Mouse (Mus musculus): Measurements from ENCODE around the gene Sema4f. TPM values are rescaled to one million over a fixed set of nuclear protein-coding genes. Genes with fewer than 3 reads are reported as not detected.

The Sema4f gene
- polyA plus RNA-seq, 1 experiment from 2014 or later: 4.0 TPM

GRCm38 (mm10) chr6:82863380-82863874 lies 76.1 kb downstream of the Sema4f start:
- DNase-seq (ENCODE audit: low spot score): no peak
- WGBS: 85% methylated on average over 8 of the region's 8 CpGs
- Histone ChIP-seq H3K4me3 (ENCODE audit: low read depth, low read length) (no peak overlapping the region), H3K9ac (ENCODE audit: low read length) (no peak overlapping the region), H3K9me3 (replicated peaks; ENCODE audit: control insufficient read depth, low read length) (no peaks in the 10 kb centered on the region), H3K36me3 (ENCODE audit: control insufficient read depth, insufficient read depth, low read length) (no peaks in the 10 kb centered on the region), H3K4me1 (ENCODE audit: control insufficient read depth, insufficient read depth, low read length) (no peaks in the 10 kb centered on the region), H3K4me2 (ENCODE audit: low read length) (no peak overlapping the region), H3K27ac (ENCODE audit: low read depth, low read length) (no peak overlapping the region), H3K27me3 (replicated peaks; ENCODE audit: control insufficient read depth, insufficient read depth, low read length) (no peaks in the 10 kb centered on the region)
- ATAC-seq: no peak

GRCm38 (mm10) chr6:82862475-82862874 lies 77.1 kb downstream of the Sema4f start:
- ATAC-seq: no peak
- 55% methylated on average over 7 of the region's 7 CpGs for WGBS
- H3K27ac ChIP-seq (ENCODE audit: low read depth, low read length): no peak overlapping the region
- H3K9ac ChIP-seq (ENCODE audit: low read length): no peak overlapping the region
- no peaks in the 10 kb centered on the region for H3K4me1 ChIP-seq (ENCODE audit: control insufficient read depth, insufficient read depth, low read length)
- no peak overlapping the region for H3K4me3 ChIP-seq (ENCODE audit: low read depth, low read length)
- DNase-seq (ENCODE audit: low spot score): no peak
- H3K27me3 ChIP-seq (replicated peaks; ENCODE audit: control insufficient read depth, insufficient read depth, low read length): no peaks in the 10 kb centered on the region
- no peaks in the 10 kb centered on the region for H3K36me3 ChIP-seq (ENCODE audit: control insufficient read depth, insufficient read depth, low read length)
- H3K9me3 ChIP-seq (replicated peaks; ENCODE audit: control insufficient read depth, low read length): no peaks in the 10 kb centered on the region
- no peak overlapping the region for H3K4me2 ChIP-seq (ENCODE audit: low read length)

- 51% methylated on average over 3 of the region's 3 CpGs for WGBS
- Histone ChIP-seq H3K27ac (ENCODE audit: low read depth, low read length) (no peak overlapping the region), H3K27me3 (replicated peaks; ENCODE audit: control insufficient read depth, insufficient read depth, low read length) (no peaks in the 10 kb centered on the region), H3K4me3 (ENCODE audit: low read depth, low read length) (no peak overlapping the region), H3K36me3 (ENCODE audit: control insufficient read depth, insufficient read depth, low read length) (no peaks in the 10 kb centered on the region), H3K4me1 (ENCODE audit: control insufficient read depth, insufficient read depth, low read length) (no peaks in the 10 kb centered on the region), H3K9me3 (replicated peaks; ENCODE audit: control insufficient read depth, low read length) (no peaks in the 10 kb centered on the region), H3K4me2 (ENCODE audit: low read length) (no peak overlapping the region), H3K9ac (ENCODE audit: low read length) (no peak overlapping the region)
- ATAC-seq (no peak), DNase-seq (ENCODE audit: low spot score) (no peak)
Observed at GRCm38 (mm10) chr6:82862042-82862441, 77.5 kb downstream of the Sema4f start.

Other genes starting within 250 kb of the Sema4f start
- gene Pole4, start 234.4 kb downstream of the Sema4f start, polyA plus RNA-seq (2014; fragmentation: Nextera tagmentation; extraction: Ambion mirVana): 126 and 134 TPM in 2 replicates
- 4.9 and 5.5 TPM in 2 replicates for gene Hk2, start 165.3 kb downstream of the Sema4f start, polyA plus RNA-seq (2014; fragmentation: Nextera tagmentation; extraction: Ambion mirVana)
- gene M1ap, start 7.1 kb upstream of the Sema4f start, polyA plus RNA-seq (2014; fragmentation: Nextera tagmentation; extraction: Ambion mirVana): 0.13 TPM in 1 of 2 replicates, not detected in the other
- 2.6 and 3.4 TPM in 2 replicates for gene Dok1, start 93.7 kb upstream of the Sema4f start, polyA plus RNA-seq (2014; fragmentation: Nextera tagmentation; extraction: Ambion mirVana)
- 3.8 and 4.9 TPM in 2 replicates for gene Loxl3, start 94.4 kb upstream of the Sema4f start, polyA plus RNA-seq (2014; fragmentation: Nextera tagmentation; extraction: Ambion mirVana)
- 101 and 107 TPM in 2 replicates for gene Aup1, start 114.8 kb upstream of the Sema4f start, polyA plus RNA-seq (2014; fragmentation: Nextera tagmentation; extraction: Ambion mirVana)
- gene Htra2, start 115.5 kb upstream of the Sema4f start, polyA plus RNA-seq (2014; fragmentation: Nextera tagmentation; extraction: Ambion mirVana): 32.6 and 32.9 TPM in 2 replicates
- gene Dqx1, start 118.1 kb upstream of the Sema4f start, polyA plus RNA-seq (2014; fragmentation: Nextera tagmentation; extraction: Ambion mirVana): 0.33 and 0.62 TPM in 2 replicates
- gene Tlx2, start 130.5 kb upstream of the Sema4f start, polyA plus RNA-seq (2014; fragmentation: Nextera tagmentation; extraction: Ambion mirVana): not detected in 2 replicates
- gene Pcgf1, start 138.1 kb upstream of the Sema4f start, polyA plus RNA-seq (2014; fragmentation: Nextera tagmentation; extraction: Ambion mirVana): 51.3 and 56.1 TPM in 2 replicates
- gene Lbx2, start 146.6 kb upstream of the Sema4f start, polyA plus RNA-seq (2014; fragmentation: Nextera tagmentation; extraction: Ambion mirVana): not detected in 2 replicates
- gene Ccdc142, start 161.8 kb upstream of the Sema4f start, polyA plus RNA-seq (2014; fragmentation: Nextera tagmentation; extraction: Ambion mirVana): 1.9 TPM in 2 replicates
- gene Gm42688, start 161.8 kb upstream of the Sema4f start, polyA plus RNA-seq (2014; fragmentation: Nextera tagmentation; extraction: Ambion mirVana): 1.9 and 2.7 TPM in 2 replicates
- 128 and 154 TPM in 2 replicates for gene Mrpl53, start 169.3 kb upstream of the Sema4f start, polyA plus RNA-seq (2014; fragmentation: Nextera tagmentation; extraction: Ambion mirVana)
- 8.8 and 15.0 TPM in 2 replicates for gene Mogs, start 175.7 kb upstream of the Sema4f start, polyA plus RNA-seq (2014; fragmentation: Nextera tagmentation; extraction: Ambion mirVana)
- 197 and 214 TPM in 2 replicates for gene Wbp1, start 181.8 kb upstream of the Sema4f start, polyA plus RNA-seq (2014; fragmentation: Nextera tagmentation; extraction: Ambion mirVana)
- 15.6 and 17.5 TPM in 2 replicates for gene Ino80b, start 185.7 kb upstream of the Sema4f start, polyA plus RNA-seq (2014; fragmentation: Nextera tagmentation; extraction: Ambion mirVana)
- 4.7 and 4.8 TPM in 2 replicates for gene Rtkn, start 195.7 kb upstream of the Sema4f start, polyA plus RNA-seq (2014; fragmentation: Nextera tagmentation; extraction: Ambion mirVana)
- gene Wdr54, start 216.6 kb upstream of the Sema4f start, polyA plus RNA-seq (2014; fragmentation: Nextera tagmentation; extraction: Ambion mirVana): 20.6 and 23.9 TPM in 2 replicates
- 5.8 and 7.5 TPM in 2 replicates for gene 1700003E16Rik, start 216.6 kb upstream of the Sema4f start, polyA plus RNA-seq (2014; fragmentation: Nextera tagmentation; extraction: Ambion mirVana)
- 101 and 133 TPM in 2 replicates for gene Dctn1, start 226.2 kb upstream of the Sema4f start, polyA plus RNA-seq (2014; fragmentation: Nextera tagmentation; extraction: Ambion mirVana)